Mouse (Mus musculus) C2C12 (cell line): Measurements from ENCODE around the gene Trmt13.

Experiments
- CEBPB ChIP-seq: IDR thresholded peaks from one replicate; pipeline ENCODE4 v1.6.1; 2011; ENCODE audit warnings: low read depth, mild to moderate bottlenecking, control low read depth, moderate library complexity
- CTCF ChIP-seq: IDR thresholded peaks from one replicate; pipeline ENCODE4 v1.5.1; 2011; ENCODE audit not compliant: control insufficient read depth, insufficient read depth, insufficient read length
- MAX ChIP-seq: IDR thresholded peaks from one replicate; pipeline ENCODE4 v1.6.1; 2011; ENCODE audit warnings: mild to moderate bottlenecking, control low read depth
- USF1 ChIP-seq: IDR thresholded peaks from one replicate; pipeline ENCODE4 v1.6.1; 2011; ENCODE audit warnings: low read depth, mild to moderate bottlenecking, control low read depth, moderate library complexity

DNA sequence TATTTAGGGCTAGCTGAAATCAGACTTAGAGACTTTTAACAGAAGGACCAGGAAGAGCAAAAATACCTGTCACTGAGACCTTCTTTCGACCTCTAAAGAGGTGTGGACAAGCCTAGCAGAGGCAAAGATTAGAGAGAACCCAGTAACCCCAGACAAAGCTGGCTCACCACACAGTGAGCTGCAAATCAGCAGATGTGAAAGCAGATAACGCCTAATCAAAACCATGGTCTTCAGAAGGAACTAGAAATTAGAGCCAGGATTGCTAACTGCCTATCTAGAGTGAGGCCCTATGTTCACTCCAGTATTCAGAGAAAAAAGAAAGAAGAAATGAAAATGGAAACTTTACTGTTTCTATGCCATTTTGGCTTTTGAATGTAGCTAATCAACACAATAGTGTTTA is 28.0 kb upstream of the Trmt13 start:
- TF ChIP-seq CTCF (no peak), MAX (no peak), USF1 (no peak), CEBPB (no peak)
